Mouse (Mus musculus): ENCODE measurements around the gene Plcb1. TPM values are rescaled to one million over a fixed set of nuclear protein-coding genes. Genes with fewer than 3 reads are reported as not detected.
"Not testable (repeated sequence)": the region's sequence is repeated elsewhere in the genome, so short reads cannot be mapped to it uniquely, and the experiment has no call there.

Plcb1 gene
- polyA plus RNA-seq, 1 experiment from 2014 or later = 7.7 TPM

- no peak for TF ChIP-seq CTCF (IDR thresholded peaks at IDR 0.05; ENCODE audit: low read depth)
- WGBS = 63% methylated on average over 5 of the region's 5 CpGs
- no peaks in the 10 kb centered on the region; the same call in 1 of the 2 replicates for H3K4me1 ChIP-seq (replicated peaks; ENCODE audit: control insufficient read depth, insufficient read depth, low read length)
- H3K4me3 ChIP-seq (ENCODE audit: low read depth, low read length) = no peak overlapping the region
- no peak overlapping the region for H3K9ac ChIP-seq (ENCODE audit: low read depth, low read length)
- H3K27me3 ChIP-seq (replicated peaks; ENCODE audit: control insufficient read depth, insufficient read depth, low read length) = no peaks in the 10 kb centered on the region
- H3K27ac ChIP-seq (ENCODE audit: low read depth, low read length) = no peak overlapping the region
- H3K9me3 ChIP-seq (ENCODE audit: control insufficient read depth) = no peaks in the 10 kb centered on the region
- no peak overlapping the region for H3K4me2 ChIP-seq (replicated peaks; ENCODE audit: low read depth)
- no peak for ATAC-seq
- no peaks in the 10 kb centered on the region for H3K36me3 ChIP-seq (ENCODE audit: control insufficient read depth, insufficient read depth)
Measured at GRCm38 (mm10) chr2:134987978-134988377, 202.1 kb downstream of the Plcb1 start.

GRCm38 (mm10) chr2:134989650-134990292 is 203.9 kb downstream of the Plcb1 start:
- Histone ChIP-seq H3K27me3 (replicated peaks; ENCODE audit: control insufficient read depth, insufficient read depth, low read length) (no peaks in the 10 kb centered on the region), H3K4me1 (replicated peaks; ENCODE audit: control insufficient read depth, insufficient read depth, low read length) (no peaks in the 10 kb centered on the region; the same call in 1 of the 2 replicates), H3K4me2 (replicated peaks; ENCODE audit: low read depth) (peak overlapping the region; percentile 14; the same call in 1 of the 2 replicates), H3K9me3 (ENCODE audit: control insufficient read depth) (no peaks in the 10 kb centered on the region), H3K4me3 (ENCODE audit: low read depth, low read length) (no peak overlapping the region), H3K27ac (ENCODE audit: low read depth, low read length) (no peak overlapping the region), H3K9ac (ENCODE audit: low read depth, low read length) (no peak overlapping the region), H3K36me3 (ENCODE audit: control insufficient read depth, insufficient read depth) (no peaks in the 10 kb centered on the region)
- no peak for TF ChIP-seq CTCF (IDR thresholded peaks at IDR 0.05; ENCODE audit: low read depth)
- 38% methylated on average over 9 of the region's 9 CpGs for WGBS
- ATAC-seq = peak; percentile 59; the same call in 1 of the 2 replicates

- Histone ChIP-seq H3K27ac (ENCODE audit: low read depth, low read length) (no peak overlapping the region), H3K4me3 (ENCODE audit: low read depth, low read length) (no peak overlapping the region), H3K9me3 (ENCODE audit: control insufficient read depth) (no peaks in the 10 kb centered on the region), H3K27me3 (replicated peaks; ENCODE audit: control insufficient read depth, insufficient read depth, low read length) (no peaks in the 10 kb centered on the region), H3K36me3 (ENCODE audit: control insufficient read depth, insufficient read depth) (no peaks in the 10 kb centered on the region), H3K4me1 (replicated peaks; ENCODE audit: control insufficient read depth, insufficient read depth, low read length) (no peaks in the 10 kb centered on the region), H3K9ac (ENCODE audit: low read depth, low read length) (no peak overlapping the region), H3K4me2 (replicated peaks; ENCODE audit: low read depth) (no peak overlapping the region)
- peak; percentile 70 for TF ChIP-seq CTCF (IDR thresholded peaks at IDR 0.05; ENCODE audit: low read depth)
- whole genome bisulfite sequencing = 92% methylated on average over 1 of the region's 1 CpGs
- no peak for ATAC-seq
Measured at GRCm38 (mm10) chr2:135007134-135007533, 221.3 kb downstream of the Plcb1 start.

GRCm38 (mm10) chr2:135007885-135008284 is 222.0 kb downstream of the Plcb1 start:
- H3K27me3 ChIP-seq (replicated peaks; ENCODE audit: control insufficient read depth, insufficient read depth, low read length); H3K4me3 ChIP-seq (ENCODE audit: low read depth, low read length); ATAC-seq; H3K9ac ChIP-seq (ENCODE audit: low read depth, low read length); H3K36me3 ChIP-seq (ENCODE audit: control insufficient read depth, insufficient read depth); H3K27ac ChIP-seq (ENCODE audit: low read depth, low read length); H3K4me2 ChIP-seq (replicated peaks; ENCODE audit: low read depth); H3K9me3 ChIP-seq (ENCODE audit: control insufficient read depth); H3K4me1 ChIP-seq (replicated peaks; ENCODE audit: control insufficient read depth, insufficient read depth, low read length): not testable (repeated sequence)
- peak; percentile 21 for TF ChIP-seq CTCF (IDR thresholded peaks at IDR 0.05; ENCODE audit: low read depth)
- 97% methylated on average over 2 of the region's 2 CpGs for WGBS

- no peaks in the 10 kb centered on the region for H3K27me3 ChIP-seq (replicated peaks; ENCODE audit: control insufficient read depth, insufficient read depth, low read length)
- 85% methylated on average over 8 of the region's 8 CpGs for WGBS
- no peak for ATAC-seq
- no peaks in the 10 kb centered on the region for H3K36me3 ChIP-seq (ENCODE audit: control insufficient read depth, insufficient read depth)
- no peaks in the 10 kb centered on the region for H3K4me1 ChIP-seq (replicated peaks; ENCODE audit: control insufficient read depth, insufficient read depth, low read length)
- H3K9ac ChIP-seq (ENCODE audit: low read depth, low read length) = no peak overlapping the region
- no peak overlapping the region for H3K4me2 ChIP-seq (replicated peaks; ENCODE audit: low read depth)
- no peak overlapping the region for H3K4me3 ChIP-seq (ENCODE audit: low read depth, low read length)
- no peak overlapping the region for H3K27ac ChIP-seq (ENCODE audit: low read depth, low read length)
- H3K9me3 ChIP-seq (ENCODE audit: control insufficient read depth) = no peaks in the 10 kb centered on the region
- no peak for TF ChIP-seq CTCF (IDR thresholded peaks at IDR 0.05; ENCODE audit: low read depth)
Measured at GRCm38 (mm10) chr2:135010371-135010770, 224.5 kb downstream of the Plcb1 start.

GRCm38 (mm10) chr2:135015501-135015900 is 229.6 kb downstream of the Plcb1 start:
- H3K9ac ChIP-seq (ENCODE audit: low read depth, low read length) = no peak overlapping the region
- no peak overlapping the region for H3K4me3 ChIP-seq (ENCODE audit: low read depth, low read length)
- H3K4me2 ChIP-seq (replicated peaks; ENCODE audit: low read depth) = no peak overlapping the region
- no peaks in the 10 kb centered on the region for H3K4me1 ChIP-seq (replicated peaks; ENCODE audit: control insufficient read depth, insufficient read depth, low read length)
- no peak overlapping the region for H3K27ac ChIP-seq (ENCODE audit: low read depth, low read length)
- H3K27me3 ChIP-seq (replicated peaks; ENCODE audit: control insufficient read depth, insufficient read depth, low read length) = no peaks in the 10 kb centered on the region
- no peaks in the 10 kb centered on the region for H3K36me3 ChIP-seq (ENCODE audit: control insufficient read depth, insufficient read depth)
- WGBS = 77% methylated on average over 6 of the region's 6 CpGs
- H3K9me3 ChIP-seq (ENCODE audit: control insufficient read depth) = no peaks in the 10 kb centered on the region
- TF ChIP-seq CTCF (IDR thresholded peaks at IDR 0.05; ENCODE audit: low read depth) = no peak
- ATAC-seq = no peak
